Mouse (Mus musculus) spleen, adult 10 weeks (tissue): ENCODE measurements around the gene Car3. TPM values are rescaled to one million over a fixed set of nuclear protein-coding genes. Genes with fewer than 3 reads are reported as not detected.

Source experiments
- polyA plus RNA-seq: library from polyadenylated mRNA; stranded (reverse); fragments of 350-450 nt; fragmentation: Illumina TruSeq; extraction: RNeasy Lipid Tissue Mini Kit (QIAGEN cat#74804); gene quantifications from one replicate; pipeline ENCODE4 v1.2.3, GENCODE M21; 2015; ENCODE audit warnings: low replicate concordance; ENCODE audit not compliant: insufficient read depth

The Car3 gene
- polyA plus RNA-seq: 15.9 TPM

DNA sequence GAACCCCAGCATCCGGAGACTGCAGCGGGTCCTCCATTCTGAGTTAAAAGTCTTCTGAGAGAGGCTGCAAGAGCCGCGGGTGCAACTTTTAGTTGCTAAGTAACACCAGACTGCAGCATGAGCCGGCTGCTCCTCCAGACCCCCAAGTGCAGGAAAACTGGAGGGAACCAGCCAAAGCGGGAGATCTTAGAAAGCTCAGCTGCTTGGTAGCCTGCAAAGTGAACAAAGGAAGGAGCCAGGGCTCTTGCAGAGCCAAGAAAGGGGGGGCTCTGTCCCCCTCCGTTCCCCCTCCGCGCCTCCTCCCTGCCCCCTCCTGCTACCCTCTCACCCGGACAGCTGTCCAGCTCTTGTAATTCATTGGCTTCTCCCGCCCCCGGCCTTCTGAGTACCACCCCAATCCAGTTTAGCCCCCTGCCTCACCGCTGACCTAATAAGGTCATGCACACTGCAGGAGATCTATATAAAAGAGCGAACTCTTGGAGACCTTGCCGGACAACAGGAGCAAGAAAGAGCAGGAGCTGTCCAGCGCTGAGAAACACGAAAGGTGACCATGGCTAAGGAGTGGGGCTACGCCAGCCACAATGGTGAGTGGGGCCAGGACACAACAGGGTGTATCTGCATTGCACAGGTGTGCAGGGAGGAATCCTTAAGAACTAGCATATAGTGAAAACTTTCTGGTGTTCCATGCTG, at the start of gene Car3:
Car3 (plus strand) TSS at position 491 of the 690 bp plus-strand sequence.

DNA sequence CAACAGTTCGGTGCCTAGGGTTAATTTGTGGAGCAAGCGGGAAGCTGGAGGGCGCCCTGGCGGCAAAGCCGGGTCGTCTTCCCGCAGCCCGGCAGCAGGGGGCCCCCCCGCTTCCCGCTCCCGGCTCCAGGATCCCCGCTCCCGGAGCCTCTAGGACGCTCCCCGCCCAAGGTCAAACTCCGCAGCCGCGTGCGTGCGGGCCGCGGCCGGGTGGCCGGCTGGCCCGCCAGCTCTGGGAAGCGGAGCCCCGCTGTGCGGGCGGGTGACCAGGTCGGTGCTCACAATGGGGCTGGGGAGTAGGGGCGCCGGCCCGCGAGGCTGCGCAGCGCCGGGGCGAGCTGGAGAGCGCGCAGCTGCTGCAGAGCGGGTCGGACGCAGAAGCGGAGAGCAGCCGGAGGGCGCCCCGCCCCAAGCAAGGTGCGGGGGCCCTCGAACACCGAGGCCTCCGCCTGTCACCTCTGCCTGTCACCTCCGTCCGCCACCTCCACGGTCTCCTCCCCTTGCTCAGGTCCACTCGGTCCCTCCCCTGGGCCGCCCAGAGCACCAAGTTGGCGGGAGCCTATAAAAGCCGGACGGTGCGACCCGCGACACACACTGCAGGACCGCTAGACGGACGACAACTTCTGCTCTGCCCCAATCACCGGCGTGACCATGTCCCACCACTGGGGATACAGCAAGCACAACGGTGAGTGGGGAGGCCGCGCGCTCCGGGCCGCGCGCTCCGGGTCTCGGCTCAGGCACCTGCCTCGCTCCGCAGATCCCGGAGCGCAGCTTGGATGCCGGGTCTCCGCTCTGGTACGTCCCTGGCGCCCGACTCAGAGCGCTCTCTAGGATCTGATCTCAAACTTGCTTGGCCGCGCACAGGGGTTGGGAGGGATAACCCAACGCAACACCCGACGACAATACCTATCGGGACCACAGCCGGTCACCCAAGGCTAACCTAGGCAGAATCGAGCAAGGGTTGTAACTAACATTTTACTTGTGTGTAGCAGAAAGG, 23.1 kb downstream of the Car3 start, which contains the start of gene Car2:
Car2 (plus strand) TSS at position 172 of the 997 bp plus-strand sequence.

Other genes starting within 250 kb of the Car3 start
- gene Car13, start 221.8 kb upstream of the Car3 start, polyA plus RNA-seq: 4.6 TPM
- 54.3 TPM for gene Car1, start 55.1 kb upstream of the Car3 start, polyA plus RNA-seq
- 159 TPM for gene Car2, start 22.8 kb downstream of the Car3 start, polyA plus RNA-seq